Comparison of ENCODE assay signal across 8 mouse cellular contexts in genomic region chr16:93604481-93604969, GRCm38 (mm10). TPM values are rescaled to one million over a fixed set of nuclear protein-coding genes. Genes with fewer than 3 reads are reported as not detected.
DNase-seq lines count a peak whose midpoint lies in the region; ATAC-seq lines count a peak whose summit lies in the region.
"Had no signal": no experiment of that assay in that cellular context is flagged by ENCODE, and none has a peak within 500 bp of the region (broad histone marks: within the 10 kb centered on the region; RNA-seq: fewer than 3 reads in every experiment).

No protein-coding gene starts in this region.

- peak; percentile 51 to 59 for DNase-seq in right cerebral cortex, adult 2 months (ENCODE audit: low spot score in 2 of 2)
- DNase-seq in right cerebral cortex, postnatal 4 days = no peak
- peak; percentile 20 to 34 for DNase-seq in cerebellum, postnatal 36 days
- peak; percentile 13 for DNase-seq in splenic B cell, adult 2 months (ENCODE audit: low read depth, low spot score)
- no peak for DNase-seq in ovary, postnatal 36 days (ENCODE audit: low spot score)

- H3K9ac ChIP-seq in hindbrain, embryonic 12.5 days = peak overlapping the region; percentile 70
- H3K9ac ChIP-seq in liver, embryonic 15.5 days = peak overlapping the region; percentile 82

- H3K4me3 ChIP-seq in hindbrain, embryonic 12.5 days = peak overlapping the region; percentile 53
- peak overlapping the region; percentile 85 for H3K4me3 ChIP-seq in liver, embryonic 15.5 days (replicated peaks)

- peak overlapping the region; percentile 92 for H3K27ac ChIP-seq in hindbrain, embryonic 12.5 days
- H3K27ac ChIP-seq in liver, embryonic 15.5 days (replicated peaks) = peak overlapping the region; percentile 86

- peak overlapping the region; percentile 81 for H3K4me2 ChIP-seq in hindbrain, embryonic 12.5 days (replicated peaks)
- peak overlapping the region; percentile 97 for H3K4me2 ChIP-seq in liver, embryonic 15.5 days

- no peaks in the 10 kb centered on the region for H3K9me3 ChIP-seq in hindbrain, embryonic 12.5 days (replicated peaks)
- H3K9me3 ChIP-seq in liver, embryonic 15.5 days (replicated peaks) = no peaks in the 10 kb centered on the region

- no peaks in the 10 kb centered on the region; the same call in 1 of the 2 replicates for H3K27me3 ChIP-seq in hindbrain, embryonic 12.5 days
- H3K27me3 ChIP-seq in liver, embryonic 15.5 days = peaks cover 12% of the 10 kb centered on the region
- no peaks in the 10 kb centered on the region for H3K27me3 ChIP-seq in splenic B cell, adult 2 months (ENCODE audit: control insufficient read depth, insufficient read depth, low read length, poor library complexity, severe bottlenecking)

- no peak for ATAC-seq in hindbrain, embryonic 12.5 days (ENCODE audit: low FRiP score)
- no peak for ATAC-seq in liver, embryonic 15.5 days (ENCODE audit: insufficient read depth)

- no peaks in the 10 kb centered on the region for H3K36me3 ChIP-seq in hindbrain, embryonic 12.5 days
- H3K36me3 ChIP-seq in liver, embryonic 15.5 days (replicated peaks) = no peaks in the 10 kb centered on the region
- H3K36me3 ChIP-seq in splenic B cell, adult 2 months (ENCODE audit: control insufficient read depth, insufficient read depth, low read length, poor library complexity, severe bottlenecking) = no peaks in the 10 kb centered on the region

- 5% methylated on average over 16 of the region's 16 CpGs for WGBS in hindbrain, embryonic 12.5 days
- WGBS in liver, embryonic 15.5 days (ENCODE audit: insufficient replicate concordance) = 15% methylated on average over 16 of the region's 16 CpGs

- peaks cover 26% of the 10 kb centered on the region for H3K4me1 ChIP-seq in hindbrain, embryonic 12.5 days
- H3K4me1 ChIP-seq in liver, embryonic 15.5 days (replicated peaks) = peaks cover 40% of the 10 kb centered on the region

RNA-seq across cellular contexts. Expression of gene Setd4, which starts 0.7 kb away (rescaled TPM):
- polyA plus RNA-seq in hindbrain, embryonic 12.5 days (2016; fragmentation: Nextera tagmentation; extraction: Ambion mirVana) = 14.3 and 16.5 TPM in 2 replicates
- polyA plus RNA-seq in liver, embryonic 15.5 days (2015; fragmentation: Nextera tagmentation; extraction: Ambion mirVana) = 4.1 and 4.3 TPM in 2 replicates

RNA-seq across cellular contexts. Expression of gene Cbr1, which starts 1.1 kb away (rescaled TPM):
- polyA plus RNA-seq in hindbrain, embryonic 12.5 days (2016; fragmentation: Nextera tagmentation; extraction: Ambion mirVana) = 122 and 125 TPM in 2 replicates
- polyA plus RNA-seq in liver, embryonic 15.5 days (2015; fragmentation: Nextera tagmentation; extraction: Ambion mirVana) = 21.0 and 21.1 TPM in 2 replicates

RNA-seq across cellular contexts. Expression of gene Gm5678, which starts 23.4 kb away (rescaled TPM):
- not detected in 2 replicates for polyA plus RNA-seq in hindbrain, embryonic 12.5 days (2016; fragmentation: Nextera tagmentation; extraction: Ambion mirVana)
- not detected in 2 replicates for polyA plus RNA-seq in liver, embryonic 15.5 days (2015; fragmentation: Nextera tagmentation; extraction: Ambion mirVana)
- polyA plus RNA-seq: large intestine, adult 2 months had no signal

Comparison
In these comparisons a context has a peak if more than half of its experiments do, and no peak if none do; other contexts are left out.
1. DNase-seq: peak in right cerebral cortex, adult 2 months (2 of 2), cerebellum, postnatal 36 days (2 of 2) and splenic B cell, adult 2 months (single experiment); none in right cerebral cortex, postnatal 4 days (single experiment) and ovary, postnatal 36 days (single experiment).